Mouse (Mus musculus): ENCODE results near the gene Hdx. TPM values are rescaled to one million over a fixed set of nuclear protein-coding genes. Genes with fewer than 3 reads are reported as not detected.

Hdx gene
- polyA plus RNA-seq, 1 experiment from 2014 or later, result 1.9 TPM

- Histone ChIP-seq H3K36me3 (ENCODE audit: control insufficient read depth, insufficient read depth, low read length) (no peaks in the 10 kb centered on the region), H3K9me3 (ENCODE audit: control insufficient read depth, low read length) (no peaks in the 10 kb centered on the region), H3K4me3 (ENCODE audit: low read depth, low read length) (no peak overlapping the region), H3K27ac (replicated peaks; ENCODE audit: low read depth, low read length) (no peak overlapping the region), H3K27me3 (ENCODE audit: control insufficient read depth, insufficient read depth, low read length) (no peaks in the 10 kb centered on the region), H3K4me1 (ENCODE audit: control insufficient read depth, insufficient read depth, low read length) (no peaks in the 10 kb centered on the region), H3K9ac (ENCODE audit: low read length) (no peak overlapping the region), H3K4me2 (ENCODE audit: low read depth, severe bottlenecking) (no peak overlapping the region)
- ATAC-seq (ENCODE audit: insufficient number of reproducible peaks, low FRiP score, low TSS enrichment, low read depth) (no peak), DNase-seq (ENCODE audit: low spot score) (no peak)
- WGBS, result 74% methylated on average over 4 of the region's 4 CpGs
Measured at GRCm38 (mm10) chrX:111587616-111588015, 109.3 kb downstream of the Hdx start.

GRCm38 (mm10) chrX:111577044-111577443 is 119.8 kb downstream of the Hdx start:
- Histone ChIP-seq H3K4me2 (ENCODE audit: low read depth, severe bottlenecking) (no peak overlapping the region), H3K36me3 (ENCODE audit: control insufficient read depth, insufficient read depth, low read length) (no peaks in the 10 kb centered on the region), H3K4me1 (ENCODE audit: control insufficient read depth, insufficient read depth, low read length) (no peaks in the 10 kb centered on the region), H3K9me3 (ENCODE audit: control insufficient read depth, low read length) (no peaks in the 10 kb centered on the region), H3K4me3 (ENCODE audit: low read depth, low read length) (no peak overlapping the region), H3K9ac (ENCODE audit: low read length) (no peak overlapping the region), H3K27me3 (ENCODE audit: control insufficient read depth, insufficient read depth, low read length) (no peaks in the 10 kb centered on the region), H3K27ac (replicated peaks; ENCODE audit: low read depth, low read length) (no peak overlapping the region)
- ATAC-seq (ENCODE audit: insufficient number of reproducible peaks, low FRiP score, low TSS enrichment, low read depth) (no peak), DNase-seq (ENCODE audit: low spot score) (no peak)
- 87% methylated on average over 2 of the region's 2 CpGs for WGBS

GRCm38 (mm10) chrX:111537859-111538258 is 159.0 kb downstream of the Hdx start, which contains the start of gene Rps6ka6:
Gene Rps6ka6 (minus strand): TSS chrX:111537959.
- no peaks in the 10 kb centered on the region for H3K36me3 ChIP-seq (ENCODE audit: control insufficient read depth, insufficient read depth, low read length)
- H3K4me1 ChIP-seq (ENCODE audit: control insufficient read depth, insufficient read depth, low read length), result no peaks in the 10 kb centered on the region
- no peak within 1 kb of the TSS for H3K27ac ChIP-seq (replicated peaks; ENCODE audit: low read depth, low read length)
- DNase-seq (ENCODE audit: low spot score) (no peak), ATAC-seq (ENCODE audit: insufficient number of reproducible peaks, low FRiP score, low TSS enrichment, low read depth) (no peak)
- H3K4me3 ChIP-seq (ENCODE audit: low read depth, low read length), result no peak within 1 kb of the TSS
- H3K9me3 ChIP-seq (ENCODE audit: control insufficient read depth, low read length), result no peaks in the 10 kb centered on the region
- WGBS, result 59% methylated on average over 10 of the region's 10 CpGs
- no peaks in the 10 kb centered on the region for H3K27me3 ChIP-seq (ENCODE audit: control insufficient read depth, insufficient read depth, low read length)
- H3K9ac ChIP-seq (ENCODE audit: low read length), result no peak within 1 kb of the TSS
- H3K4me2 ChIP-seq (ENCODE audit: low read depth, severe bottlenecking), result no peak within 1 kb of the TSS

Other genes with a start within 250 kb of the Hdx start
- gene Rps6ka6, start 159.1 kb downstream of the Hdx start, polyA plus RNA-seq (2014; fragmentation: Nextera tagmentation; extraction: Ambion mirVana), result 79.1 and 79.9 TPM in 2 replicates
- 0.38 and 0.39 TPM in 2 replicates for gene Gm45194, start 194.3 kb upstream of the Hdx start, polyA plus RNA-seq (2014; fragmentation: Nextera tagmentation; extraction: Ambion mirVana)